In genomic region chr12:88722691-88723070, GRCm38 (mm10) we compare ENCODE assay signal across 8 mouse cellular contexts. TPM values are rescaled to one million over a fixed set of nuclear protein-coding genes. Genes with fewer than 3 reads are reported as not detected.
A peak's percentile ranks its signal among the peaks of the same experiment; 100 is the strongest.
DNase-seq lines count a peak whose midpoint lies in the region; ATAC-seq lines count a peak whose summit lies in the region.

Nrxn3 (plus strand) TSS chr12:88722876.

- no peaks in the 10 kb centered on the region for H3K27me3 ChIP-seq in lung, embryonic 16.5 days (ENCODE audit: control insufficient read depth, insufficient read depth, low read depth, low read length)

- peak within 1 kb of the TSS; percentile 0; the same call in 1 of the 2 replicates for H3K4me3 ChIP-seq in lung, embryonic 16.5 days (ENCODE audit: low read length)

- peak; percentile 60 for DNase-seq in R1 (ENCODE audit: low read depth, low spot score)
- DNase-seq in cerebellum, postnatal 25 days: peak; percentile 39 to 64
- peak; percentile 84 to 86 for DNase-seq in frontal cortex, postnatal 36 days (ENCODE audit: low spot score in 2 of 2)
- DNase-seq in layer of hippocampus, adult 18-20 months (ENCODE audit: low spot score in 2 of 2): peak; percentile 73 to 84
- peak; percentile 90 to 92 for DNase-seq in right cerebral cortex, postnatal 10 days (ENCODE audit: low spot score in 2 of 2)
- DNase-seq in adrenal gland, postnatal 36 days: no peak
- no peak for DNase-seq in ovary, adult 18-20 months (ENCODE audit: low spot score)

- 2% methylated on average over 9 of the region's 9 CpGs for WGBS in lung, embryonic 16.5 days

- H3K9me3 ChIP-seq in lung, embryonic 16.5 days (ENCODE audit: control insufficient read depth, low read length): no peaks in the 10 kb centered on the region

- peak; percentile 90 for ATAC-seq in lung, embryonic 16.5 days (ENCODE audit: low read depth)

- H3K27ac ChIP-seq in lung, embryonic 16.5 days (ENCODE audit: low read length): no peak within 1 kb of the TSS

- no peak within 1 kb of the TSS for H3K9ac ChIP-seq in lung, embryonic 16.5 days (ENCODE audit: low read length)

- peak within 1 kb of the TSS; percentile 29 for H3K4me2 ChIP-seq in lung, embryonic 16.5 days (ENCODE audit: low read depth, low read length)

- H3K36me3 ChIP-seq in lung, embryonic 16.5 days (ENCODE audit: control insufficient read depth, insufficient read depth, low read length): no peaks in the 10 kb centered on the region

- H3K4me1 ChIP-seq in lung, embryonic 16.5 days (replicated peaks; ENCODE audit: control insufficient read depth, insufficient read depth, low read length): 0 out of 2 replicates have a peak, but pooled peaks cover 2% of the 10 kb centered on the region

RNA-seq across cellular contexts. Expression of gene Nrxn3, which starts in this region (rescaled TPM):
- 100 to 1,000 TPM; 175 to 204 TPM for total RNA-seq in layer of hippocampus, adult 18-20 months (2021)
- 3.1 and 4.8 TPM in 2 replicates for polyA plus RNA-seq in lung, embryonic 16.5 days (2015; fragmentation: Nextera tagmentation; extraction: Ambion mirVana)
- total RNA-seq in adrenal gland, postnatal 36 days (2021): under 1 TPM in 1 of 2 experiments, not detected in 1; 0.20 TPM

Comparison
In these comparisons a context has a peak if more than half of its experiments do, and no peak if none do; other contexts are left out.
1. RNA of gene Nrxn3 (total RNA-seq): 175 to 204 TPM in layer of hippocampus, adult 18-20 months; 0.20 TPM in adrenal gland, postnatal 36 days; every median in the first group is over 100 times any median in the second.
2. DNase-seq: peak in R1 (single experiment), cerebellum, postnatal 25 days (2 of 2), frontal cortex, postnatal 36 days (2 of 2), layer of hippocampus, adult 18-20 months (2 of 2) and right cerebral cortex, postnatal 10 days (2 of 2); none in adrenal gland, postnatal 36 days (0 of 2) and ovary, adult 18-20 months (single experiment).